In genomic region chr12:105337290-105338005, GRCm38 (mm10) we compare ENCODE assay signal across 8 mouse cellular contexts. TPM values are rescaled to one million over a fixed set of nuclear protein-coding genes. Genes with fewer than 3 reads are reported as not detected.
DNase-seq lines count a peak whose midpoint lies in the region; ATAC-seq lines count a peak whose summit lies in the region.

No protein-coding gene starts in this region.

- H3K27me3 ChIP-seq in limb, embryonic 15.5 days = peaks cover 55% of the 10 kb centered on the region

- DNase-seq in cerebellum, adult 9-10 months = peak; percentile 63
- DNase-seq in cerebellum, adult 11 months = no peak
- DNase-seq in thymus, postnatal 4 days = peak; percentile 8
- no peak for DNase-seq in thymus, postnatal 10 days (ENCODE audit: low spot score in 2 of 2)
- DNase-seq in urinary bladder, adult 2 months (ENCODE audit: low spot score) = no peak
- DNase-seq in natural killer cell, adult 2 months (ENCODE audit: low spot score in 2 of 2) = no peak

- 3% methylated on average over 30 of the region's 31 CpGs for WGBS in limb, embryonic 15.5 days

- H3K36me3 ChIP-seq in limb, embryonic 15.5 days = no peaks in the 10 kb centered on the region

- H3K4me1 ChIP-seq in limb, embryonic 15.5 days = peaks cover 15% of the 10 kb centered on the region

- H3K4me3 ChIP-seq in limb, embryonic 15.5 days = peak overlapping the region; percentile 60

- H3K27ac ChIP-seq in limb, embryonic 15.5 days = no peak overlapping the region

- H3K4me2 ChIP-seq in limb, embryonic 15.5 days = peak overlapping the region; percentile 99

- H3K9ac ChIP-seq in limb, embryonic 15.5 days = peak overlapping the region; percentile 24

- no peak for ATAC-seq in limb, embryonic 15.5 days (ENCODE audit: insufficient number of reproducible peaks, low FRiP score, low TSS enrichment, low read depth)
- no peak for ATAC-seq in erythroblast, adult 5-6 weeks (replicated peaks; ENCODE audit: low FRiP score, poor library complexity, severe bottlenecking)

- no peaks in the 10 kb centered on the region for H3K9me3 ChIP-seq in limb, embryonic 15.5 days

RNA-seq across cellular contexts. Expression of gene Tunar, which starts 3.8 kb away (rescaled TPM):
- 0.17 and 0.19 TPM in 2 replicates for polyA plus RNA-seq in limb, embryonic 15.5 days (2015; fragmentation: Nextera tagmentation; extraction: Ambion mirVana)
- polyA plus RNA-seq in urinary bladder, adult 2 months (2012; rRNA removed) = not detected in 2 replicates
- total RNA-seq in erythroblast, adult 5-6 weeks (2015; ENCODE audit: low replicate concordance) = not detected in 2 replicates
- not detected in 2 replicates for total RNA-seq in erythroblast, adult 5-6 weeks (2017; ENCODE audit: low replicate concordance)

Comparison
In these comparisons a context has a peak if more than half of its experiments do, and no peak if none do; other contexts are left out.
1. DNase-seq: peak in cerebellum, adult 9-10 months (single experiment) and thymus, postnatal 4 days (single experiment); none in cerebellum, adult 11 months (single experiment), thymus, postnatal 10 days (0 of 2), urinary bladder, adult 2 months (single experiment) and natural killer cell, adult 2 months (0 of 2).